Mouse (Mus musculus) mouse trophoblast stem cell (cell line): ENCODE results near the gene Prr27.

Experiments used
- in situ Hi-C, 2 experiments: fragments of 300-500 bp; cut with MseI, MboI; formaldehyde crosslinking; loops; 2 replicates in 1 of 2; 3 replicates in 1 of 2; pipeline ENCODE4 v1.15.1; 2025

Prr27 gene

GRCm38 (mm10) chr5:87825386-87825785, at the start of gene Prr27:
Gene Prr27, plus strand, starts transcription at chr5:87825686.
- in situ Hi-C loops: no loop called here

- in situ Hi-C loops: no loop called here
Measured at GRCm38 (mm10) chr5:87782731-87783130, 42.8 kb upstream of the Prr27 start.

GRCm38 (mm10) chr5:87807782-87808181, 17.7 kb upstream of the Prr27 start, which contains the start of gene Csn1s2b:
Gene Csn1s2b, plus strand, starts transcription at chr5:87808082.
- in situ Hi-C loops: no loop called here

GRCm38 (mm10) chr5:87809253-87809652, 16.2 kb upstream of the Prr27 start:
- in situ Hi-C loops: no loop called here

- in situ Hi-C loops: no loop called here
Measured at GRCm38 (mm10) chr5:87855136-87855716, 29.7 kb downstream of the Prr27 start.

- in situ Hi-C loops: no loop called here
Measured at GRCm38 (mm10) chr5:87870084-87870483, 44.6 kb downstream of the Prr27 start.

GRCm38 (mm10) chr5:87871423-87871822, 45.9 kb downstream of the Prr27 start:
- in situ Hi-C loops: no loop called here

- in situ Hi-C loops: no loop called here
Measured at GRCm38 (mm10) chr5:87884729-87885128, 59.2 kb downstream of the Prr27 start, which contains the start of gene Odam. Gene Odam, plus strand, starts transcription at chr5:87885029.
